Mouse (Mus musculus) bone marrow macrophage, adult 2 months (primary cell): ENCODE data around the gene Irx6.

Experiments
- CTCF ChIP-seq: IDR thresholded peaks from 2 replicates; pipeline ENCODE4 v1.5.1; 2012; ENCODE audit warnings: low read depth, mild to moderate bottlenecking, low read length, moderate library complexity
- POLR2A ChIP-seq: IDR thresholded peaks from 2 replicates; pipeline ENCODE4 v1.6.1; 2012; ENCODE audit warnings: mild to moderate bottlenecking, low read depth, low read length, borderline replicate concordance

- TF ChIP-seq POLR2A (no peak), CTCF (no peak)
Measured at GRCm38 (mm10) chr8:92713286-92713685, 39.2 kb downstream of the Irx6 start.
